Mouse (Mus musculus) kidney, embryonic 14.5 days (tissue): ENCODE results near the gene Commd1. TPM values are rescaled to one million over a fixed set of nuclear protein-coding genes. Genes with fewer than 3 reads are reported as not detected.

ENCODE experiments used
- ATAC-seq: fragments of 200-750 bp; cut with Nextera tagmentation; 2 replicates; pipeline ENCODE4 v1.8.0; 2017; ENCODE audit warnings: moderate number of reproducible peaks, mild to moderate bottlenecking, moderate TSS enrichment, moderate library complexity; ENCODE audit not compliant: low FRiP score, low TSS enrichment
- H3K27ac ChIP-seq: fragments of 300-500 bp; sonication (generic); 2 replicates; pipeline ENCODE4 v1.5.1; 2014; ENCODE audit warnings: low read depth, mild to moderate bottlenecking, low read length, moderate library complexity, mixed read lengths
- H3K27me3 ChIP-seq: fragments of 300-500 bp; sonication (generic); 2 replicates; pipeline ENCODE4 v1.6.1; 2014; ENCODE audit warnings: mild to moderate bottlenecking, low read length; ENCODE audit not compliant: control insufficient read depth, insufficient read depth
- H3K36me3 ChIP-seq: fragments of 300-500 bp; sonication (generic); 2 replicates; pipeline ENCODE4 v1.6.1; 2014; ENCODE audit warnings: low read length, mixed read lengths; ENCODE audit not compliant: control insufficient read depth, insufficient read depth
- H3K4me1 ChIP-seq: fragments of 300-500 bp; sonication (generic); 2 replicates; pipeline ENCODE4 v1.6.1; 2014; ENCODE audit warnings: low read length, mixed read lengths; ENCODE audit not compliant: control insufficient read depth, insufficient read depth
- H3K4me2 ChIP-seq: fragments of 300-500 bp; sonication (generic); replicated peaks from 2 replicates; pipeline ENCODE4 v1.6.1; 2014; ENCODE audit warnings: low read depth, mild to moderate bottlenecking, low read length
- H3K4me3 ChIP-seq: fragments of 300-500 bp; sonication (generic); 2 replicates; pipeline ENCODE4 v1.5.1; 2014; ENCODE audit warnings: mild to moderate bottlenecking, low read length
- H3K9ac ChIP-seq: fragments of 300-500 bp; sonication (generic); 2 replicates; pipeline ENCODE4 v1.6.1; 2014; ENCODE audit warnings: low read depth, mild to moderate bottlenecking, low read length, moderate library complexity
- H3K9me3 ChIP-seq: fragments of 300-500 bp; sonication (generic); 2 replicates; pipeline ENCODE4 v1.6.1; 2016; ENCODE audit warnings: low read length; ENCODE audit not compliant: control insufficient read depth
- WGBS: fragments of 180-500 bp; shearing (Covaris S2); extraction: QIAGEN DNeasy Blood & Tissue Kit; methylation state at CpG from one replicate; pipeline ENCODE4 v1.1.7; 2014; 5-methylcytosine and 5-hydroxymethylcytosine counted together
- polyA plus RNA-seq: library from polyadenylated mRNA; unstranded; fragments of >200 nt; fragmentation: Nextera tagmentation; extraction: Ambion mirVana; gene quantifications from 2 replicates; pipeline ENCODE4 v1.2.1, GENCODE M21; 2014

Gene Commd1
- polyA plus RNA-seq, 1 experiment from 2014 or later = 398 TPM

DNA sequence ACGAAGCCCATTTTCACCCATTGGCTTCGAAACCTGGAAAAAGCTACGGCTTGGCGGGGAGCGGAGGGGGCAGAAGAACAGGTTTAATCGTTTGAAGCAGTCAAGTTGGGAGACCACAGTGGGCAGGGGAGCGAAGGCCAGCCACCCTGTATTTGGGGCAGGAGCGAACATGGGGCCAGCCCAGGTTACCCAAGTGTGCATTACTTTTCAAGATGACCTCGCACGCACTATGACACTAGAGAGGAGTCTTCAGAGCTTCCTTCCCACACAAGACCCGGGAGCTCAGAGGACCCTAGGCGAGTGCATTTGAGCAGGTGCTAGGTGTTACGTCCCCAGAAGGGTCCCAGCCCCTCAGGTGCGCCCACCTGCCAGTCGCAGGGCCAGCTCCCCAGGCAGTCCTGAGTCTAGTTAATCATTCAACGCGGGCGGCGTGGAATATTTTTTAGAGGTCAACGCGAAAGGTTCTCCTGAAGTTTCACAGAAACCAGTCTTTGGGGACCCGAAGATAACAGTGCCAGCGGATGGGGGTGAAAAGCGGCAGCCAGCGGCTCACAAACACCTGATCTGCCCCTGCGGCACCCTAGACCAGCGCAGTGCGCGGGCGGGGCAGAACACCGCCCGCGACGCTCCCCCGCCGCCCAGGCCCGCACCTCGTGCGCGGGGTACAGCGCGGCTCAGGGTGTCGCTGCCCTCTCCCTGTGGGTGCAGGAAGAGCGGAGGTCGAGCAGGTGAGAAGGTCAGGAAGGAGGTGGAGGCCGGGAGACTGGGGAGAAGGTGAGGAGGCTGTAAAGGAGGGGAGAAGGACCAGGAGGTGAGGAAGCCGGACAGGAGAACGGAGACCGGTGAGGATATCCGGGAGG, 123.5 kb downstream of the Commd1 start:
- Histone ChIP-seq H3K27me3 (peaks cover 14% of the 10 kb centered on the region; the same call in 1 of the 2 replicates), H3K4me1 (peaks cover 15% of the 10 kb centered on the region), H3K4me2 (peak overlapping the region; percentile 95), H3K9ac (peak overlapping the region; percentile 74), H3K27ac (peak overlapping the region; percentile 2; the same call in 1 of the 2 replicates), H3K36me3 (no peaks in the 10 kb centered on the region), H3K4me3 (peak overlapping the region; percentile 77), H3K9me3 (no peaks in the 10 kb centered on the region)
- ATAC-seq = peak; percentile 12
- 2% methylated on average over 50 of the region's 50 CpGs for WGBS

GRCm38 (mm10) chr11:22857705-22858440, 124.3 kb downstream of the Commd1 start:
- H3K4me1 ChIP-seq = peaks cover 15% of the 10 kb centered on the region
- no peak for ATAC-seq
- peaks cover 9% of the 10 kb centered on the region; the same call in 1 of the 2 replicates for H3K27me3 ChIP-seq
- no peaks in the 10 kb centered on the region for H3K36me3 ChIP-seq
- 16% methylated on average over 25 of the region's 25 CpGs for WGBS
- peak overlapping the region; percentile 74 for H3K9ac ChIP-seq
- no peaks in the 10 kb centered on the region for H3K9me3 ChIP-seq
- H3K4me3 ChIP-seq = peak overlapping the region; percentile 77
- peak overlapping the region; percentile 95 for H3K4me2 ChIP-seq
- no peak overlapping the region for H3K27ac ChIP-seq

GRCm38 (mm10) chr11:22857106-22857704, 125.0 kb downstream of the Commd1 start:
- 77% methylated on average over 5 of the region's 5 CpGs for WGBS
- ATAC-seq = no peak
- Histone ChIP-seq H3K36me3 (no peaks in the 10 kb centered on the region), H3K4me2 (peak overlapping the region; percentile 95; the same call in 1 of the 2 replicates), H3K4me3 (no peak overlapping the region), H3K9ac (no peak overlapping the region), H3K4me1 (peaks cover 15% of the 10 kb centered on the region), H3K27ac (no peak overlapping the region), H3K27me3 (peaks cover 9% of the 10 kb centered on the region; the same call in 1 of the 2 replicates), H3K9me3 (no peaks in the 10 kb centered on the region)

DNA sequence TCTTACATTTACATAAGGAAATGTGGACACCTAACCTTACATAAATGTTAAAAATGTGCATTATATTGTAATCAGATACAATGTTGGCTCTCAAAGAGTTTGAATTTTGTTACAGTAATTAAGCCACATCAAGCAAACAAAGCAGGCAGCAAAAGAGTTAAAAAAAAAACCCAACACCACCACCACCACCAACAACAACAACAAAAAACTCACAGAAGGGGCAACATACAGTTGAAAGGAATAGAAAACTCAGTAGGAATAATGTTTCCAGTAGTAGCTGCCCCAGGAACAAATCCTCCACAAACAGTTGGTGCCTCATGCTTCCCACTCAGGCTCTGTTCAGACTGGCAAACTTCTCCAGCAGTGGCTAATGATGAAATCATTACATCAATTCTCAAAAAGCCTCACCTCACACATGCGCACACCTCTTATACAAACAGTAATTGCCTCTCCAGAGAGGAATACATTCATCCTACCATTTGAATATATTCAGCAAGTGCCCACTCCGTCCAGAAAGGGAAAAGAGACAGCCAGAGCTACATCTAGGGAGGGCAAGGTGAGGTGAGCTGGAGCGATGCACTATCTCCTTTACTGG, 125.7 kb downstream of the Commd1 start:
- H3K36me3 ChIP-seq = no peaks in the 10 kb centered on the region
- H3K9me3 ChIP-seq = no peaks in the 10 kb centered on the region
- peaks cover 9% of the 10 kb centered on the region; the same call in 1 of the 2 replicates for H3K27me3 ChIP-seq
- no peak overlapping the region for H3K27ac ChIP-seq
- no peak overlapping the region for H3K9ac ChIP-seq
- ATAC-seq = no peak
- H3K4me1 ChIP-seq = peaks cover 15% of the 10 kb centered on the region
- 82% methylated on average over 3 of the region's 3 CpGs for WGBS
- no peak overlapping the region for H3K4me3 ChIP-seq
- H3K4me2 ChIP-seq = no peak overlapping the region

- WGBS = 85% methylated on average over 4 of the region's 4 CpGs
- ATAC-seq = no peak
- Histone ChIP-seq H3K4me2 (no peak overlapping the region), H3K27ac (no peak overlapping the region), H3K4me3 (no peak overlapping the region), H3K27me3 (peaks cover 9% of the 10 kb centered on the region; the same call in 1 of the 2 replicates), H3K36me3 (no peaks in the 10 kb centered on the region), H3K4me1 (peaks cover 10% of the 10 kb centered on the region), H3K9ac (no peak overlapping the region), H3K9me3 (no peaks in the 10 kb centered on the region)
Observed at GRCm38 (mm10) chr11:22854571-22854970, 127.6 kb downstream of the Commd1 start.

GRCm38 (mm10) chr11:22853477-22854157, 128.6 kb downstream of the Commd1 start:
- Histone ChIP-seq H3K9ac (no peak overlapping the region), H3K4me1 (peaks cover 6% of the 10 kb centered on the region), H3K9me3 (no peaks in the 10 kb centered on the region), H3K36me3 (no peaks in the 10 kb centered on the region), H3K4me2 (no peak overlapping the region), H3K27me3 (0 out of 2 replicates have a peak, but pooled peaks cover 5% of the 10 kb centered on the region), H3K27ac (no peak overlapping the region), H3K4me3 (no peak overlapping the region)
- WGBS = 72% methylated on average over 2 of the region's 2 CpGs
- no peak for ATAC-seq

- no peaks in the 10 kb centered on the region for H3K36me3 ChIP-seq
- H3K4me1 ChIP-seq = peaks cover 9% of the 10 kb centered on the region
- H3K27me3 ChIP-seq = 0 out of 2 replicates have a peak, but pooled peaks cover under 1% of the 10 kb centered on the region
- ATAC-seq = no peak
- H3K27ac ChIP-seq = no peak overlapping the region
- no peak overlapping the region for H3K4me3 ChIP-seq
- H3K9me3 ChIP-seq = no peaks in the 10 kb centered on the region
- H3K4me2 ChIP-seq = no peak overlapping the region
- H3K9ac ChIP-seq = no peak overlapping the region
- 57% methylated on average over 1 of the region's 1 CpGs for WGBS
Observed at GRCm38 (mm10) chr11:22852510-22852909, 129.7 kb downstream of the Commd1 start.

DNA sequence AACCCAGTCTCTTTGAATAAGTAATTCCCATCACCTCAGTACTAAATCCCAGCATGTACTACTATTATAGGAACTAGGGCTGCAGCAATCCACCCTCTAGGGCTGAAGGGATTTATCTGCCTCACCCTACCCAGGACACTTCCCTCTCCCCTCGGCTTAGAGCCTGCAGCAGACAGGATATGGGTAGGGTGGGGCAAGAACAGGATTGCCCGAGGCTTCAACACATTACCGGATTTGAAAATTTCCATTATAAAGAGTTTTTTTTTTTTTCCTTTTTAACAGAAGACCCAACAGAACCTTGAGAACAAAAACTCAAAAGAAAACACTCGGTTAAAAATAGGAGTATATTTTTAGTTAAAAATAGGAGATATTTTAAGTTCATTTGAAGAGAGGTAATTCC, 130.8 kb downstream of the Commd1 start:
- Histone ChIP-seq H3K36me3 (no peaks in the 10 kb centered on the region), H3K9me3 (no peaks in the 10 kb centered on the region), H3K9ac (no peak overlapping the region), H3K27ac (no peak overlapping the region), H3K4me2 (no peak overlapping the region), H3K4me1 (peaks cover 19% of the 10 kb centered on the region), H3K27me3 (no peaks in the 10 kb centered on the region), H3K4me3 (no peak overlapping the region)
- ATAC-seq = no peak
- WGBS = 59% methylated on average over 4 of the region's 4 CpGs
